Mouse (Mus musculus) right cerebral cortex, postnatal 36 days (tissue): Measurements from ENCODE around the gene Zfp385b.

Experiments used
- DNase-seq, 2 experiments: peaks; one replicate each; pipeline ENCODE4 v3.0.0; 2022; ENCODE audit warnings: low spot score in 2 of 2, mixed read lengths in 1 of 2

Gene Zfp385b

DNA sequence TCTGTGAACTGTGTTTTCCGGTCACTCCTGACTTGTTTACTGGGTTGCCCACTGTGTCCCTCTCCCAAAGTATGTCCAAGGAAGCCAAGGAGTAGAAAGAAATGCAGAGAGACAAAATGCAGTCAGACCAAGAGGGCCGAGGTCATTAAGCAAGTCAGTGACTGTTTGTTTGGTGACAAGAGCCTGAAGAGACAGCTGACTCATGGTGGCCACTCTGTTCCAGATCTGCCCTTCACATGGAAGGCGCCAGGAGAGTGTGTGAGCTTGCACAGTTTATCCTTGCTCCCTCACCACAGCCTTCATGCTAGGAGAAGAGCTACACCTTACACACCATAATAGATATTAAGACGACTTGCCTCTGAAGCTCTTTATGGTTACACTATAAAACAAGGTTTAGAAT is 28.6 kb downstream of the Zfp385b start:
- DNase-seq: no peak

DNA sequence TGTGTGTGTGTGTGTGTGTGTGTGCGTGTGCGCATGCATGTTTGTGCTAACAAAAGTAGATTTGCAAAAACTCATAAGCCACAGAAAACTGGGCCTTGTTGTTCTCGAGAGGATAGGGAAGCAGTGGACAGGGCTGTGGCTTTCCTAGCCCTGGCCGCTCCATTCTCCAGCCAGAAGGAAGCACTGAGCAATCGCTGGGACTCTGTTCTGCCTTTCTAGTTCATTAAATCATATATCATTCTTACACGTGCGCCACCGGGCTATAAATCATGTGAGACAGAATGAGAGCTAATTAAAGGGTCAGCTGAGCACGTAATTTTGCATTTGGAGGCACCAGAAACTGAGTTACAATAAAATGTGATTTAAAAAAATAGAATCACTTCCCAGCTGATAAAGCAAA is 29.1 kb downstream of the Zfp385b start:
- DNase-seq: no peak

DNA sequence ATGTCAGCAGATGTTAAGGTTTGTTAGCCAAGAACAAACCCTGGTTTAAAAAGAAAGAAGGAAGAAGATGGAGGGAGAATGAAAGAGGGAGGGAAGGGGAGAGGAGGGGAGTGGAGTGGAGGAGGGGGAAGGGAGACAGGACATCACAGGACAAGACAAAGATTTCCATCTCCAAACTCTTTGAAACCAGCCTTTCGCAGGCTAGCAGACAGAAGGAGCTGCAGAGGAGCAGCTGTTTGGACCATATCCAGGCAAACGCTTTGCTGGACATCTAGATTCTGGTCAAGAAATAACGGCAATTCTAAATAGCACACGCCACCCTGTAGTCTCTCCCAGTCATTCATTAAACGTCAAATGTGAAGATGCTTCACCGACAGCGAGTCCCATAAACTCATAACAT is 38.0 kb downstream of the Zfp385b start:
- no peak for DNase-seq

DNA sequence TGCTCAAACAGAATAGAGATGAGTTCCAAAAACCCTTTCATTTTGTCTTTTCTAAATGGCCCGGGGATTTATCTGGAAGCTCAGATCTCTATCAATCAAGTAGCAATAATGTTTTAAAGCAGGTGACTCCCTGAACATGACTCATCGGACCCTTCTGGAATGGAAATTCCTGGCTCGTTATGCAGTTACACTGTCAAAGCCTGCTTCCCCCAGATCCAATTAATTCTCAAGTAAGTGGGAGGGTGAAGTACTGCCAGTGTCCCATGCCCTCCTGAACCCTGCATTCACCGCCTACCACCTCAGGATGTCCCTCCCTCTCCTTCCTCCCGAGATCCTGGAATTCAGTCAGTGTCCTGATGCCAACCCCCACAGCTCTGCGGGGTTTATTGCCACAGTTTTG is 41.7 kb downstream of the Zfp385b start:
- no peak for DNase-seq

DNA sequence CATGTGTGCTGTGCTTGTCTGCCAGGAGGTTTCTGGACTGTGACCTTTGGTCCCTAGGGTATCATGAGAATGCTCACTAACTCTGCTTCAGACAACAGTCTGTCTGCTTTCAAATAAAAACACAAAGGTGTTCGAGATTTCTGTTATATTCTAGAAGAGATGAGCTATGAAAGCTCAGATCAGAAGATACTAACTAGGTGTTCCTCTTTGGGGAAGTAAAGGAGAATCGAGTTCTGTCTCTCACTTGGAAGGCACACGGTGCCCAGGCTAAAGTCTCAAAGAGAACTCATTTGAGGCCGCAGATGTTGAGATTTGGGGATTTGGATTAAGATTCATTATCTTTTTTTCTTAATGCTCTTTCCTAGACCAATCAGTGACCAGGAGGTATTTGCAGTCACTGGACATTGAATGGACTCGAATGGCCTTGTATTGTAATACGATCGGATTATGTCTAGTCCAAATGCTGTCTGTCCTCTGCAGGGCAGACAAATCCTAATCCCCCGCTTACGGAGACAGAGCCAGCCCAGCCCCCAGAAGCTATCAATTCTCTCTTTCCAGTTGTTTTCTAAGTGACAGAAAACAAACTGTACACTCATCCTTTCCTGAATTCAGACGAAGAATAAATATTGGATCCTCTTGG is 42.3 kb downstream of the Zfp385b start:
- DNase-seq: no peak

DNA sequence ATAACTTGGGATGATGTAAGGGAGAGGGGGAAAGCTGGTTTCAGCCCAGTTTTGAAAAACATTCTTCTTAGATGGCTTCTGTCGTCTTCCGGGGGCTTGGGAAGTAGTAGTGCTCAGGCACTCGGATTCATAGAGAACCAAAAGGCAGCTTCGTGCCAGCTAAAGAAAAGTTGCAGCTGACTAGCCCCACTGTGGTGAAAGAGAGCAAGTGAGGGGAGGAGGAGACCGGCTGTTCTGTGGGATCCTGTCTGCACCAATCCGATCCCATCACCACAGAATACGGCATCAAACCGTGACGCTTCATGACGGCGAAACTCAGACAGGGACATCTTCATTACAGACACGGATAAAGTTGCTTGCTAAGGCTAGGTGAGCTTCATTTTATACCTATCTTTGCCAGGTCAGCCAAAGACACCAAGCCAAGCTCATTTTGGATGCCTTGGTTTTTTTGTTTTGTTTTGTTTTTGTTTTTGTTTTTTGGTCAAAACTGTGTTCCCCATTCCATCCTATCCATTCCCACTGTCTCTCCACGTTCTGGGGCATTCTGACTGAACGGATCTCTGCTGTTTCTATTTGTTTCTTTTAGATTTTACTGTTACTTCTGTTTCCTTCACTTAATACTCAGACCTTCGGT is 44.1 kb downstream of the Zfp385b start:
- DNase-seq: peak in 1 of 2 experiments; percentile 16

DNA sequence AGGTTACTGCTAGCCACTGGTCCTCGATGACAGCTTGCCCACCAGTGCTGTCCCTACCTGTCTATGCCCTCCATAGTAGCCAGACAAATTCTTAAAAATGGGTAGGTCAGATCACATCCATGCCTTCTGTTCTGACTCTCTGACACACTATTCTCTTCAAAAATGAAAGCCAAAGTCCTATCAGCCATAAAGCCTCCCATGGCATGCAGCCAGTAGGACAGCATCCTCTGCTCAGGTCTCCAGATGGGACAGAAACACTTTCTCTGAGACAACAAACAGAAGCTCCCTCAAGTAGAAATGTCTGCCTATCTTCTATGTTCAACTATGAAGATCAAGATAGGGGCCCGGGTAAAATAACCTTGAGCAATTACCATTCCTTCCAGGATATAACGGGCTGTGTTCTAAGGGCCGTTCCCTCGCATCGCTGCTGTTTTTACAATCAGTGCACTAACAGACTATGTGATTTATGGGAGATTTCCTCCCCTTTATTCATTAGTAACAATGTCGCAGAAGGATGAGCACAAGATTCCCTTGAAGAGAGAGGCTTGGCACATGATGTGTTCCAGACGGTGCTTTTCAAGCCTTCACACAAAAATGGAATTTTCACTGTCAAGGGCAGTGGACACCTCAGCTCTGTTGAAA is 49.3 kb downstream of the Zfp385b start:
- no peak for DNase-seq

DNA sequence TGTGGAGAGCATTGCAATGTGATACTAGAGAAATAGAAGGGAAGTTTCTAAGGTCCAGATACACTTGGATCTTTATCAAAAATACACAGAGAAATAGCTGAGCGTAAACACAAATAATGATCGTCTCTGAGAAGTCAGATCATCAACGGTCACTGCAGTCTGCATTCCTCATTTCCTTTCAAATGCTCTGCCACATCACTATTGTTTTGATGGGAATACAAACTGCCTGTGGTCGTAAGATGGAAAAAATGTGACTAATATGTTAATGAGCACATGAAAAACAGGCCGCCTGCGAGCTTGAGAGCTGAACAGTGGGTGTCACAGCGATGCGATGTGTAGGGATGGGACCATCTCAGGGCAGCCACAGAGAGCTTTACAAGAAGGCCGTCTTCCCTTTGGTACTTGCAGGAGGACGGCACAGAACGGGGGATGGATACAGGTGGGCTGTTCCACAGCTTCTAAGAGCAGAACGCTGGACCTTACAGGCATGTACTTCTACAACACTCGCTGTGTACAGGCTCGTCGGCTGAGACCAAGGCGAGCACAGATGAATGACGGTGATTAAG is 51.0 kb downstream of the Zfp385b start:
- DNase-seq: peak; percentile 28 to 53

DNA sequence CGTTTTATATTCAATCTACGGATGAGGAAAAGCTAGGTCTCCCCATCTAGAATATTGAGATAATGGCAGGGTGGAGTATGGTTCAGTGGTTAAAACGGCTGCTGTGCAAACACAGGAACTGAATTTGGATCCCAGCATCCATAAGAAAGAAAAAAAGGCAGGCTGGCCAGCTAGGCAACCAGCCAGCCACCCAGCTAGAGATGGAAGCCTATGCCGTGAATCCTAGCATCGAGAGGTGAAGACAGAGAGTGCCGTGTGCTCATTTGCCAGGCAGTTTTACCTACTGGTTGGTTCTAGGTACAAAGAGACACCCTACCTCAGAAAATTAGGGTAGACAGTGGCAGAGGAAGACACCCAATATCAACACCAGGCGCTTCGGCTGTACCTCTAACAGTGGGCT is 57.5 kb downstream of the Zfp385b start:
- no peak for DNase-seq

DNA sequence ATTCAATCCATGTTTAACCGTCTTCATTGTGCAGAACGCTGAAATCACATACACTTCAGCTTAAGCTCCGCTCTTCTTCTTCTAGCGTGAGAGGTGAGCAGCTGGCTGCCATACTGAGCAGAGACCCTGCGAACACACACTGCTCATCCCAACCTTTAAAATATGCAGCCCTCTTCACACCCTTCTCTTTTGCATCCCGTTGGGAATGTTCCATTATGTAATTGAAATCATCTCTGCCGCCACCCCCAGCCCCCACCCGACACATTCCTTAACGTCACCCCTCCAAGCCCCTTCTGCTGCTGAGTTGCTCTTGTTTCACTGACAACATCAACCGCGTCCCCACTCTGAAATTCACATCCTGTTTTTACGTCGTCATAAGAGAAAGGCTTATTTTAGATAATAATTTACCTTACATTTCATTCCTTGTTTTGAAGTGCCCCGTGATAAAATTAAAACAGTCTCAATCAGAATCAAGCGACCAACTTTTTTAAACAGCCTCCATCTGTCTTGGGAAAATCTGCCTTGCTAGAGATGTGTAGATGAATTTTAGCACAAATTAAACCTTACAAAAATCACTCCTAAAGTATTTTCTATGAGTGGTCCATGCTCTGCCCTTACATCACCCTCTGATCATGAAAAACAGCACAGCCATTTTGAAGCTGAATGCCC is 60.9 kb downstream of the Zfp385b start:
- DNase-seq: peak; percentile 15 to 51

DNA sequence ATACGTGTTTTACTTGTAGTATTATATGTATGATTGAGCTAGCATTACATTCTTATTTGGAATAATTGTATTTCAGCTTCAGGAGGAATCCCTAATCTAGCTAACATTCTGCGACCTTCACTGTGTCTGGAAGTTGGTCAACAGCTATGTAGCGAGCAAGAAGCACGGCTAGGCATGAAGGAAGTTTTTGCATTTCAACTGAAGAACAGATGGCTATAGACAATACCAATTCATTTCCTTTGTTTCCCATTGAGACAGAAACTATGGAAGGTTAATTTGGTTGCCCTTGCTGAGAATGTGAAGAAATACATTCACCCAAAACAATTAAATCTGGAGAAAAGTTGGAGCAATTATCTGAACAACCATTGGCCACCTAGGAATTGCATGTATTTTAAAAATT is 66.9 kb downstream of the Zfp385b start:
- DNase-seq: no peak

DNA sequence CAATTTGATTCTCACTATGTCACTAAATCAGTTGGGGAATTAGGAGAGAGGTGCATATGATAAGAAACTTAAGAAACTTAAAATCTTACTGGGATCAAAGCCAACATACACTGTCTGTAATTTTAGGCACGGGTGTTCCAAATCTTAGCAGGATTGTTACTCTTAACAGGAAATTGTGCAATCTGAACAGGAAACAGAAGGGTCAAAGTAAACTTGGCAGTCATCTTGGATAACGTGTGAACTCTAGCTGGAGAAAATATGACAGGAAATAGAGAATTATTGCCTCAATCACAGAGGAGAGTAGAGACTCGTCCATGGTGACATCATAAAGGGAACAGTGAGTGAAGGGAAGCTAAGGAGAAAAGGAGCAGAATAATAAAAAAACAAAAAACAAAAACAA is 69.8 kb downstream of the Zfp385b start:
- DNase-seq: no peak

DNA sequence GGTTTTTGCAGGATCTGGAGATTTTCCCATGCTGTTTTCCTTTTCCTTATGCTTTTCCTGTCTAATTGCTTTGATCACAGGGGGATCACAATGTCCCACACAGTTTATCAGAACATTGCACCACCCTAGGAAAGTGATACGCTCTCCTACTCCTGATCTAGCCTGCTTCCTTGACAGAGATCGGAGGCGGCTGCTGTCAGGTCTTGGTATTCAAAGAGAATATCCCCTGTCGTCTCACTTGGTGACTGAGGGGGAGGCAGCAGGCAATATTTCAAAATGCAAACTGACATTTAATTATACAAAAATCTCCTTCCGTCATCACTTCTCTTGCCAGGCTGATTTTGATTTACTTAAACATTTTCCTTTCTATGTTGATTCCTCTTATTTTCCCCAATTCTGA is 73.0 kb downstream of the Zfp385b start:
- DNase-seq: no peak

DNA sequence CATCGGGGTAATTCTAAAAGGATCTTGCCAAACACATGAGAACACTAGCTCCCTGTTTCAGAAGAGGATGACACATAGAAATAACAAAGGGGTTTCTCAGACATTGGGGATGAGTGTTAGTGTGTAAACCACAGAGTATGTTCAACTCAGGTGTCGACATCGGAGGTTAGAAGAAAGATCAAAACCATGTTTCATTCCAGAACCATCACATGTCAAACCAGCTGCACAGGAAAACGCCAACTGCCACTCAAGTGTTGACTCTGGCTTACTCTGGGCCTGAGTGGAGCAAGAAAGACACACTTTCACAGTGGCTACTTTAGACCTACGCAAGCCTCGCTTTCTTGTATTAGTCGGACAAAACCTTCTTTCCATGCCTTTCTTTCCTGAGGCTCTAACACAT is 74.2 kb downstream of the Zfp385b start:
- no peak for DNase-seq

DNA sequence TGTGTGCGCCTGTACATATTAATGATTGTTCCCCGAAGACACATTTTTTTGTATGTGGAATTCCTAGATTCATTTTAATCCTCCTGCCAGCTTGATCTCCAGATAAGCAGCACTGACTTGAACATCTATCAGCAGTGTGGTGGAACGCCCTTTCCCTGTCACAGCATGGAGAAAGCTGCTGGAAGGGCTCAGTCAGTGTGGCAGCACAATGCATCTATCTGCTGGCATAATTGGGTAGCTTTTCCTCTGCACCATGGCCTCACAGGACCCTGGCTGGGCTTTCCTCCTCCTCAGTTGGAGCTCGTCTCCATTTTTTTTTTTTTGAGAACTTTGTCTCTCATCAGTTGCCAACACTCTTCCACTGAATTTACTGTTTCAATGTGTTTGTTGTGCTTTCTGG is 77.1 kb downstream of the Zfp385b start:
- no peak for DNase-seq

DNA sequence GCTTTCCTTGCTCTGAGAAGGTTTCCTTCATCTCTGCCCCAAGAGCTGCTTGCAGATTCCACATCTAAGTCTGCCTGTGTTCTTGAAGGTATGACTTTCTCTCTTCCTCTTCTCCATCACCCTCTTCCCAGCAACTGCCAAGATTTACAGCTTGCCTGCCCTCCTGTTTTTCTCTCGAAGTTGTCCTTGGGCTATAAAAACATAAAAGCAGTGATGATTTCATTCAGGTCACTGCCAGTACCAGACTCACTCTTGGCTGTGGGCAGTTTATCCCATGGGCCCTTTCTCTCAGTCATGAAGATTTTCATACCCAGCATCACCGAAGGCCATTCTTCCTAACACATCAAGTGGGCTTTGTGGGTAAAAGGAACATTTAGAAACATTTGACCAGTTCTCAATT is 89.2 kb downstream of the Zfp385b start:
- no peak for DNase-seq

DNA sequence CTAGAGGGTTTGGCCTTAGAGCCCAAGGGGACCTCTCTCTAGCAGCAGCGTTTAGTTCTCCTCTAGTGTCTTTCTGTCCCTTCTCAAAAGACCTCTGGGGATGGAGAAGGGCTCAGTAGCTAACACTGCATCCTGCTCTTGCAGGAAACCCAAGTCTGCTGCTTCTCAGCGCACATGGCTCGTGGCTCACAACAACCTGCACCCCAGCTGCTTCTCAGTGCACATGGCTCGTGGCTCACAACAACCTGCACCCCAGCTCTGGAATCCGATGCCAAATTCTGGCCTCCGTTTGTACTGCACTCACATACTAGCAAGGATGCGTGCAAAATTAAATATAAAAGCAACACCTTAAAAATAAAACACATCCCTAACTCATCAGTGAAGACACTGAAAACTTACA is 92.6 kb downstream of the Zfp385b start:
- no peak for DNase-seq

DNA sequence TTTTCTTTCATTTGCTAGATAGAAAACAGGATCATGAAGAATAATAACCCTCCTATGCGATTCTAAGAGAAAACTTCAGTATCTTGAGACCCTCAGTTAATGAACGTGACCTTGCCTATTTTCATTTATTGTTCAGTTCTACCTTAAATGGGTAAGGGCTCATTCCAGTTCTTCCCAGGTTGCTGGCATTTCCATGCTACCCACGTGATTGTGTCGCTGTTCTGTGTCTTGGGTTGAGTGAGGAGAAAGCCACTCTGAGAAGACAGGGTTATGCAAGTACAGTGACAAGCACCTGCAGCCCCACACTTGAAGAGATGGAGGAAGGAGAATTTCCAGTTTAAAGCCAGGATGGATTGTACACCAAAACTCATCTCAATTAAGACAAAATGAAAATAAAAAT is 98.6 kb downstream of the Zfp385b start:
- no peak for DNase-seq

DNA sequence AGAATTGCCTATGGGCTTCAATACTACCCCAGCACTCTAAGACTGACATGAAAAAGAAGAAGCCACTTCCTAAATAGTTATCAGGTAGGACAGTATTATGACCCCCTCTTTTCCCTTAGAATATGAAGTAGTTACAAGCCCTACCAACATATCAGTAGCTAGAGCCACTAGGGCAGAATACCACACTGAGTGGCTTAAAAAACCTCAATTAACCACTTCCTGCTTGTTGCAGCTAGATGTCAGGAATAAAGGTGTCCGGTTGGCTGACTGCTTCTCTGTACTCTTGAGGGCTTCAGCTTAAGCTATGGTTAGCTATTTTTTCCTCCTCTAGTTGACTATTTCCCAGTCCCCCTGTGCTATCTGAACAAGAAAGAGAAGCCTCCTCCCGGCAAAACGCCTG is 103.1 kb downstream of the Zfp385b start:
- DNase-seq: no peak

DNA sequence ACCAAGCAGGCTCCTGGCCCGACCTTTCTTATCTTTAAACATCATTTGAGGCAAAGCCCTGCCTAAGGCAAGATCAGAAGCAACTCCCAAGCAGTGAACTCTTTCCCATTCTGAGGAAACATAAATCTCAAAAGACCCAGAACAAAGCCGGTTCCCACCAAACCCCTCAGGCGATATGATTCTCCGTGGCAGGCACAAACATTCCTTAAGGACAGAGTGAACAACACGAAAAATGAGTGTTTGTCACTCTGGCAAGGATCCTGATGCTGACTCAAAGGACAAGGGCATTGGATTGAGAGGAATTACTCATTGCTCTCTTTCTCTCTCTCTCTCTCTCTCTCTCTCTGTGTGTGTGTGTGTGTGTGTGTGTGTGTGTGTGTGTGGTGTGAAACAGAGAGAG is 105.6 kb downstream of the Zfp385b start:
- DNase-seq: no peak

DNA sequence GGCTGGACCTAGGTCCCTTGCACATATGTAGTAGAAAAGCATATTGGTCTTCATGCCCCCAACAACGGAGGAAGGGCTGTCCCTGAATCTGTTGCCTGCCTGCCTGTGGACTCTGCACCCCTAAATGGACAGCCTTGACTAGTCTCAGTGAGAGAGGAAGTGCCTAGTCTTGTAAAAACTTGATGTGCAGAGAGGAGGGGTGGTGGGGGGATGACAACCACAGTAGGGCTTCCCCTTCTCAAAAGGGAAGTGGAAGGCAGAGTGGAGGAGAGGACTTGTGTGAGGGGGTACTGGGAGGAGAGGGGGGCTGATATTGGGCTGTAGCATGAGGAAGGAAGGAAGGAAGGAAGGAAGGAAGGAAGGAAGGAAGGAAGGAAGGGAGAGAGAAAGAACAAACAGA is 107.7 kb downstream of the Zfp385b start:
- DNase-seq: no peak

DNA sequence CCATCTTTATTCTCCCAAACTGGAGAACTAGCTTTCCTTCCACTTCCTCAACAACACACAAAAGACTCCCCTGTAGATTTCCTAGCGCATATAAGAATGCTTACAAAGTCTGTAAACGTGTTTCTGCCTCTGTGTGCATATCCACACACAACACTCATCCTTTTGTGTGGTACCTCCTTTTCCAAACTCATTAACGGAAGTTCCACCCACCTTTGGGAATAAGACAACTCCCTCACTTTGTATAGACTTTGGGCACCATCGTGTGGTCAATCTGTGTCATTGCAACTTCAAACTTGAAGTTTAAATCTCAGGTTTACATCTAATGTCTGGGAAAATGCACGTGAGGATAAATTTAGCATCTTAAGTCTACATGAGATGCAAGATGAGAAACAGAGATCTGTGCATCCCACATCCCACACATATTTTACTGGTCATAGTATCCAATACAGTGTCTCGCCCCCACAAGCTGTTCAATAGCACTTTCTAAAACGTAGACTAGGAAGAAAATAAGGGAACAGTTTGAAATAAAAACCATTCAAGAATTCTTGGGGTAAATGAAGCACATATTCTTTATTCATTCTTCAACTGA is 110.1 kb downstream of the Zfp385b start:
- DNase-seq: no peak
